Mouse (Mus musculus) ES-Bruce4 (cell line): ENCODE measurements at regions not wholly inside any gene's neighbourhood (a gene's known extent, or its start where the extent isn't known, plus 50 kb on each side); places are given as distances from the start of the nearest gene placed in this dataset.

ENCODE experiments used
- H3K27ac ChIP-seq: 2 replicates; pipeline ENCODE4 v1.5.1; 2012; ENCODE audit warnings: low read length, inconsistent platforms; ENCODE audit not compliant: insufficient read depth
- H3K27me3 ChIP-seq: 2 replicates; pipeline ENCODE4 v1.6.1; 2012; ENCODE audit warnings: mild to moderate bottlenecking, low read length, inconsistent platforms; ENCODE audit not compliant: control insufficient read depth, poor library complexity, insufficient read depth, severe bottlenecking
- H3K36me3 ChIP-seq: 2 replicates; pipeline ENCODE4 v1.6.1; 2012; ENCODE audit warnings: inconsistent platforms, mild to moderate bottlenecking, low read length, moderate library complexity; ENCODE audit not compliant: control insufficient read depth, poor library complexity, insufficient read depth, severe bottlenecking
- H3K4me1 ChIP-seq: one replicate; pipeline ENCODE4 v1.8.1; 2011; ENCODE audit warnings: low read length; ENCODE audit not compliant: control insufficient read depth, insufficient read depth
- H3K4me3 ChIP-seq: 2 replicates; pipeline ENCODE4 v1.5.1; 2011; ENCODE audit warnings: low read depth, mild to moderate bottlenecking, low read length
- H3K9ac ChIP-seq: 2 replicates; pipeline ENCODE4 v1.6.1; 2012; ENCODE audit warnings: low read depth, mild to moderate bottlenecking, inconsistent platforms; ENCODE audit not compliant: poor library complexity, severe bottlenecking
- H3K9me3 ChIP-seq: replicated peaks from 2 replicates; pipeline ENCODE4 v1.6.1; 2012; ENCODE audit warnings: mild to moderate bottlenecking, low read length, inconsistent platforms; ENCODE audit not compliant: control insufficient read depth, poor library complexity, insufficient read depth, severe bottlenecking
- CTCF ChIP-seq: IDR thresholded peaks from one replicate; pipeline ENCODE4 v1.8.1; 2011; ENCODE audit warnings: low read depth, low read length
- EP300 ChIP-seq: IDR thresholded peaks from 2 replicates; pipeline ENCODE4 v1.6.1; 2011; ENCODE audit warnings: low read depth, low read length; ENCODE audit not compliant: insufficient read depth
- POLR2A ChIP-seq: IDR thresholded peaks from one replicate; pipeline ENCODE4 v1.8.1; 2011; ENCODE audit warnings: low read length; ENCODE audit not compliant: insufficient read depth

- TF ChIP-seq CTCF: no peak
- no peak for TF ChIP-seq POLR2A
- TF ChIP-seq EP300: no peak
- Histone ChIP-seq H3K4me3 (no peak overlapping the region), H3K9ac (no peak overlapping the region), H3K27ac (no peak overlapping the region), H3K27me3 (no peaks in the 10 kb centered on the region), H3K4me1 (no peaks in the 10 kb centered on the region), H3K36me3 (no peaks in the 10 kb centered on the region), H3K9me3 (no peaks in the 10 kb centered on the region)
Measured at GRCm38 (mm10) chr7:124707143-124707542, 724.5 kb downstream of the Hs3st4 start.

- H3K27me3 ChIP-seq: no peaks in the 10 kb centered on the region
- no peak overlapping the region for H3K27ac ChIP-seq
- H3K4me3 ChIP-seq: no peak overlapping the region
- no peak for TF ChIP-seq POLR2A
- TF ChIP-seq EP300: no peak
- no peak for TF ChIP-seq CTCF
- no peaks in the 10 kb centered on the region for H3K9me3 ChIP-seq
- no peaks in the 10 kb centered on the region for H3K36me3 ChIP-seq
- H3K9ac ChIP-seq: no peak overlapping the region
- H3K4me1 ChIP-seq: no peaks in the 10 kb centered on the region
Measured at GRCm38 (mm10) chr7:124708771-124709485, 726.3 kb downstream of the Hs3st4 start.

GRCm38 (mm10) chr7:124720927-124721326, 723.5 kb upstream of the Kdm8 start:
- H3K36me3 ChIP-seq: no peaks in the 10 kb centered on the region
- no peaks in the 10 kb centered on the region for H3K4me1 ChIP-seq
- H3K4me3 ChIP-seq: no peak overlapping the region
- no peak for TF ChIP-seq POLR2A
- no peak for TF ChIP-seq CTCF
- no peak for TF ChIP-seq EP300
- no peaks in the 10 kb centered on the region for H3K9me3 ChIP-seq
- H3K27ac ChIP-seq: no peak overlapping the region; the same call in 1 of the 2 replicates
- H3K9ac ChIP-seq: no peak overlapping the region
- no peaks in the 10 kb centered on the region; the same call in 1 of the 2 replicates for H3K27me3 ChIP-seq

GRCm38 (mm10) chr7:124742086-124742485, 702.4 kb upstream of the Kdm8 start:
- Histone ChIP-seq H3K36me3 (no peaks in the 10 kb centered on the region), H3K9ac (no peak overlapping the region), H3K9me3 (no peaks in the 10 kb centered on the region), H3K27ac (no peak overlapping the region), H3K4me3 (no peak overlapping the region), H3K27me3 (no peaks in the 10 kb centered on the region; the same call in 1 of the 2 replicates), H3K4me1 (no peaks in the 10 kb centered on the region)
- TF ChIP-seq POLR2A (no peak), EP300 (no peak), CTCF (no peak)

- TF ChIP-seq EP300 (no peak), POLR2A (no peak), CTCF (no peak)
- no peak overlapping the region for H3K9ac ChIP-seq
Measured at GRCm38 (mm10) chr7:124746321-124746720, 698.2 kb upstream of the Kdm8 start.

GRCm38 (mm10) chr7:124748396-124748795, 696.1 kb upstream of the Kdm8 start:
- Histone ChIP-seq H3K27ac (no peak overlapping the region), H3K36me3 (no peaks in the 10 kb centered on the region), H3K9me3 (no peaks in the 10 kb centered on the region), H3K27me3 (no peaks in the 10 kb centered on the region), H3K4me1 (no peaks in the 10 kb centered on the region), H3K9ac (no peak overlapping the region), H3K4me3 (no peak overlapping the region)
- TF ChIP-seq POLR2A (no peak), EP300 (no peak), CTCF (no peak)

More at GRCm38 (mm10) chr7:124746321-124746720, 698.2 kb upstream of the Kdm8 start:
- Histone ChIP-seq H3K9me3 (no peaks in the 10 kb centered on the region), H3K36me3 (no peaks in the 10 kb centered on the region), H3K4me3 (no peak overlapping the region), H3K27me3 (no peaks in the 10 kb centered on the region), H3K4me1 (no peaks in the 10 kb centered on the region), H3K27ac (no peak overlapping the region)
